Mouse (Mus musculus) midbrain, embryonic 14.5 days (tissue): ENCODE results near the gene Setd4. TPM values are rescaled to one million over a fixed set of nuclear protein-coding genes. Genes with fewer than 3 reads are reported as not detected.
"Not testable (repeated sequence)": the region's sequence is repeated elsewhere in the genome, so short reads cannot be mapped to it uniquely, and the experiment has no call there.

Experiments
- ATAC-seq: fragments of 200-750 bp; cut with Nextera tagmentation; 2 replicates; pipeline ENCODE4 v1.8.0; 2017; ENCODE audit warnings: moderate number of reproducible peaks, moderate library complexity; ENCODE audit not compliant: low FRiP score, low TSS enrichment
- DNase-seq: peaks from one replicate; pipeline ENCODE4 v3.0.0-alpha.2; 2015
- H3K27ac ChIP-seq: fragments of 300-500 bp; sonication (generic); replicated peaks from 2 replicates; pipeline ENCODE4 v1.5.1; 2014; ENCODE audit warnings: mild to moderate bottlenecking, low read depth, low read length, moderate library complexity
- H3K27me3 ChIP-seq: fragments of 300-500 bp; sonication (generic); 2 replicates; pipeline ENCODE4 v1.6.1; 2014; ENCODE audit warnings: low read length, control low read depth, mixed read lengths; ENCODE audit not compliant: control insufficient read depth, insufficient read depth
- H3K36me3 ChIP-seq: fragments of 300-500 bp; sonication (generic); 2 replicates; pipeline ENCODE4 v1.6.1; 2014; ENCODE audit warnings: low read length, control low read depth; ENCODE audit not compliant: control insufficient read depth, insufficient read depth
- H3K4me1 ChIP-seq: fragments of 300-500 bp; sonication (generic); 2 replicates; pipeline ENCODE4 v1.6.1; 2014; ENCODE audit warnings: mild to moderate bottlenecking, antibody characterized with exemption, low read length, control low read depth; ENCODE audit not compliant: control insufficient read depth, insufficient read depth
- H3K4me2 ChIP-seq: fragments of 300-500 bp; sonication (generic); 2 replicates; pipeline ENCODE4 v1.6.1; 2014; ENCODE audit warnings: mild to moderate bottlenecking, low read length, moderate library complexity
- H3K4me3 ChIP-seq: fragments of 300-500 bp; sonication (generic); replicated peaks from 2 replicates; pipeline ENCODE4 v1.5.1; 2014; ENCODE audit warnings: low read depth, low read length
- H3K9ac ChIP-seq: fragments of 300-500 bp; sonication (generic); replicated peaks from 2 replicates; pipeline ENCODE4 v1.6.1; 2014; ENCODE audit warnings: mild to moderate bottlenecking, low read length, moderate library complexity
- H3K9me3 ChIP-seq: fragments of 300-500 bp; sonication (generic); 2 replicates; pipeline ENCODE4 v1.6.1; 2016; ENCODE audit warnings: low read length, control low read depth, mixed read lengths; ENCODE audit not compliant: control insufficient read depth
- WGBS: fragments of 180-500 bp; shearing (Covaris S2); extraction: QIAGEN DNeasy Blood & Tissue Kit; methylation state at CpG from one replicate; pipeline ENCODE4 v1.1.7; 2014; 5-methylcytosine and 5-hydroxymethylcytosine counted together
- polyA plus RNA-seq: library from polyadenylated mRNA; unstranded; fragments of >200 nt; fragmentation: Nextera tagmentation; extraction: Ambion mirVana; gene quantifications from 2 replicates; pipeline ENCODE4 v1.2.1, GENCODE M21; 2014

Gene Setd4
- polyA plus RNA-seq: 18.7 and 19.0 TPM in 2 replicates

GRCm38 (mm10) chr16:93603439-93604212 is at the start of gene Setd4:
Setd4 (minus strand) TSS chr16:93604063.
- H3K27me3 ChIP-seq: no peaks in the 10 kb centered on the region
- peak within 1 kb of the TSS; percentile 76 for H3K4me2 ChIP-seq
- H3K9ac ChIP-seq: peak within 1 kb of the TSS; percentile 70
- H3K27ac ChIP-seq: peak within 1 kb of the TSS; percentile 95
- H3K4me3 ChIP-seq: peak within 1 kb of the TSS; percentile 60
- no peaks in the 10 kb centered on the region for H3K9me3 ChIP-seq
- peaks cover 10% of the 10 kb centered on the region for H3K4me1 ChIP-seq
- DNase-seq (peak; percentile 95), ATAC-seq (peak; percentile 89)
- 1% methylated on average over 55 of the region's 55 CpGs for WGBS
- H3K36me3 ChIP-seq: 0 out of 2 replicates have a peak, but pooled peaks cover under 1% of the 10 kb centered on the region

DNA sequence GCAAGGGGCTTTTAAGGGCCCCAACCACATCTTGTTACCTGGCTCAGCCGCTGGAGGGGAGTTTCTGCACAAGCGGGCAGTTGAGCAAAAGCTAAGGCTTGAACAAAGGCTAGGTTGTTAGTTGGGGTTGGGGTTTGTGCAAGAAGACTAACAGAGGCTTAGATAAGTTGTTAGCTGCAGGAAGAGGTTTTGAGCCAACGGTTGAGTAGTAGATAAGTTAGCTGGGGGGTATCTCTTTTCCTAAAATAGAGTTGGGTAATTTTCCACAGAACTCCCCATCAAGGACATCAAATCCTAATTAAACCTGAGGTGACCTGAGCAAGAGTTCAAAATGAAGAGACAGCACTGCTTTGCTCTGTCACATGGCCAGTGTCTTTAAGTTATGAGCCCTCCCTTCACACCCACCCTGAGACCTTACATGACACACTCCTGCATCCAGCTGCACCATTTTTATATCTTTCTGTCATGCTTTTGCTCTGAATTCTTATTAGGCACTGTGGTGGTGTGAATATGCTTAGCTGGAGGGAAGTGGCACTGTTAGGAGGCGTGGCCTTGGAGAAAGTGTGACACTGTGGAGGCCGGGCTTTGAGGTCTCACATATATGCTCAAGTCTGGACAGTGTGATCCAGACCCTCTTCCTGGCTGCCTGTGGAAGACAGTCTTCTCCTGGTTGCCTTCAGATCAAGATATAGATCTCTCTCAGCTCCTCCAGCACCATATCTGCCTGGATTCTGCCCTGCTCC is 44.7 kb upstream of the Setd4 start:
- Histone ChIP-seq H3K4me3 (no peak overlapping the region), H3K4me1 (no peaks in the 10 kb centered on the region), H3K27ac (no peak overlapping the region), H3K27me3 (no peaks in the 10 kb centered on the region), H3K4me2 (no peak overlapping the region), H3K9ac (no peak overlapping the region), H3K9me3 (no peaks in the 10 kb centered on the region), H3K36me3 (no peaks in the 10 kb centered on the region)
- ATAC-seq (no peak), DNase-seq (no peak)
- 90% methylated on average over 5 of the region's 5 CpGs for WGBS

DNA sequence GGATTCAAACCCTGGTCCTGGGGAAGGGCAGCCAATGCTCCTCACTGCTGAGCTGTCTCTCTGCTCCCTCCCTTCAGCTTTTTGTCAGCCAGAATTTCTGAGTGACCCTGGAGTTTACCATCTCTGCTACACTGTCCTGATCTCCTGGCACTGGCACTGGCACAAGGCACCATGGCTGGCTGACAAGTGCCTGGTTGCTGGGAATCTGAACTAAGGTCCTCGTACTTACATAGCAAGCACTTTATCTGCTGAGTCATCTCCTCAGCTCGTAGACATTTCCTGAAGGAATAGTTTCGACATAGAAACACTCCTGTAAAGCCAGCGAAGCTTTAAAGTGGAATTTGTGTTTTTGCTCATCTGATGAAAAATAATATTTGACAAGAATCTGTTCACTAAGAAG is 40.1 kb upstream of the Setd4 start:
- ATAC-seq: no peak
- H3K27ac ChIP-seq: no peak overlapping the region
- H3K4me1 ChIP-seq: no peaks in the 10 kb centered on the region
- WGBS: 83% methylated on average over 4 of the region's 4 CpGs
- no peaks in the 10 kb centered on the region for H3K36me3 ChIP-seq
- H3K9me3 ChIP-seq: no peaks in the 10 kb centered on the region
- no peak for DNase-seq
- H3K4me2 ChIP-seq: no peak overlapping the region
- H3K4me3 ChIP-seq: no peak overlapping the region
- no peak overlapping the region for H3K9ac ChIP-seq
- no peaks in the 10 kb centered on the region for H3K27me3 ChIP-seq

GRCm38 (mm10) chr16:93627761-93628400 is 24.0 kb upstream of the Setd4 start, which contains the start of gene Gm5678:
Gm5678 (plus strand) TSS chr16:93628097.
- ATAC-seq: no peak
- no peak within 1 kb of the TSS for H3K9ac ChIP-seq

GRCm38 (mm10) chr16:93626745-93627144 is 22.9 kb upstream of the Setd4 start:
- 6% methylated on average over 1 of the region's 1 CpGs for WGBS
- Histone ChIP-seq H3K9me3 (no peaks in the 10 kb centered on the region), H3K9ac (no peak overlapping the region), H3K27ac (no peak overlapping the region), H3K4me2 (no peak overlapping the region), H3K4me1 (no peaks in the 10 kb centered on the region), H3K27me3 (no peaks in the 10 kb centered on the region), H3K36me3 (no peaks in the 10 kb centered on the region), H3K4me3 (no peak overlapping the region)
- DNase-seq: peak; percentile 35
- no peak for ATAC-seq

More at GRCm38 (mm10) chr16:93627761-93628400, 24.0 kb upstream of the Setd4 start, which contains the start of gene Gm5678:
- Histone ChIP-seq H3K9me3 (no peaks in the 10 kb centered on the region), H3K27ac (no peak within 1 kb of the TSS), H3K4me3 (no peak within 1 kb of the TSS), H3K4me2 (no peak within 1 kb of the TSS), H3K27me3 (no peaks in the 10 kb centered on the region), H3K36me3 (no peaks in the 10 kb centered on the region), H3K4me1 (no peaks in the 10 kb centered on the region)
- 82% methylated on average over 23 of the region's 23 CpGs for WGBS
- DNase-seq: no peak

DNA sequence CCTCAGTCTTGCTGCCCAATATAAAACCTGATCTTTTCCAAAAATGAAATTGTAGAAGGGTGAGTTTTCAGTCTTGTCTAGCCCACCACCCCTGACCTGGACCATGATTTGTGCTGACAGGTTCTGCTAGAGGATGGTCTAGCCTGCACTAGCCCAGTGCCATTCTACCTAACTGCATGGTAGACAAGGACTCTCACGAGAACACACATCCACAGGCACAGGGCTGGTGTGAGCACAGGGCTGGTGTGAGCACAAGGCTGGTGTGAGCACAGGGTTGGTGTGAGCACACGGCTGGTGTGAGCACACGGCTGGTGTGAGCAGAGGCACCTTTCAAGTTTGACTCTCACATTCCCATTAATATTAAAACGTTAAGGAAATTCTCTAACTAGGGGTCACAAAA is 20.8 kb upstream of the Setd4 start:
- no peak overlapping the region for H3K9ac ChIP-seq
- no peak overlapping the region for H3K4me3 ChIP-seq
- no peak overlapping the region for H3K4me2 ChIP-seq
- H3K9me3 ChIP-seq: no peaks in the 10 kb centered on the region
- 85% methylated on average over 4 of the region's 4 CpGs for WGBS
- no peak overlapping the region for H3K27ac ChIP-seq
- DNase-seq (no peak), ATAC-seq (no peak)
- H3K27me3 ChIP-seq: no peaks in the 10 kb centered on the region
- no peaks in the 10 kb centered on the region for H3K36me3 ChIP-seq
- no peaks in the 10 kb centered on the region for H3K4me1 ChIP-seq

GRCm38 (mm10) chr16:93623759-93624158 is 19.9 kb upstream of the Setd4 start:
- not testable (repeated sequence) for H3K9me3 ChIP-seq
- WGBS: 89% methylated on average over 4 of the region's 4 CpGs

DNA sequence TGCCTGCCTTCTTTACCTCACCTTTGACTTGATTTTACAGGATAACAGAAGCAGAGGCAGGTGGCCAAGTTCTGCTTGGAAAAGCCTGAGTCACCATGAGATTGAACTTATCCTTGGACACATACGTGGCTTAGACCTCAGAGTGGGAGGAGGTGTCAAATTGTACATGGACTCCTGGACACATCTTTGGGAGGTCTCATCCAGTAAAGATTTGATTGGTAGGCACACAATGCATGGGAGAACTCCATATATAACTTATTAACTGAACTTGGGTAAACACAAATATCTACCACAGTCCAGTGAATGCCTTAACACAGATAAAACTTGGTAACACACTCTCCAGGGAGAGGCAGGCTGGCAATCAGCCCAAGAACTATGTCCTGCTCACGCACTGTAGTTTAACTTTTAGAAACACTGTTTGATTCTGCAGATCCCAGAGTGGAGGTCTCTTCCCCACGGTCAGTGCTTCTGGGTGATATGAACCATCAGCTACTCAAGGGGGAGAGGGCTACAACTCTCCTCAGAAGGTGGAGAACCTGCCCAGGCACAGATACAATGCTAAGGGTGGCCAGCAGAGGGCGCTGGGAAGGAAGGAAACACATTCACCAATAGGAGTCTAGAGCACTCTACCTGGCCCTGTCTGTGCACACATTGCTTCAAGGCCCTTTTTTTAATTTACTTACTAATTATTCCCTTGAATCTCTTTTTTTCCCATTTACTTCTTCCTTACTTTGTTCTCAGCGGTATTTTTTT is 11.4 kb upstream of the Setd4 start:
- WGBS: 42% methylated on average over 5 of the region's 5 CpGs
- Histone ChIP-seq H3K27me3 (no peaks in the 10 kb centered on the region), H3K4me3 (no peak overlapping the region), H3K4me1 (no peaks in the 10 kb centered on the region), H3K27ac (no peak overlapping the region), H3K36me3 (peaks cover 13% of the 10 kb centered on the region), H3K4me2 (no peak overlapping the region), H3K9ac (no peak overlapping the region), H3K9me3 (no peaks in the 10 kb centered on the region)
- ATAC-seq: no peak
- DNase-seq: peak; percentile 49

More at GRCm38 (mm10) chr16:93623759-93624158, 19.9 kb upstream of the Setd4 start:
- H3K4me2 ChIP-seq, H3K4me1 ChIP-seq, ATAC-seq, H3K36me3 ChIP-seq, H3K27me3 ChIP-seq, H3K4me3 ChIP-seq, H3K27ac ChIP-seq, DNase-seq, H3K9ac ChIP-seq: not testable (repeated sequence)
